Mouse (Mus musculus) lung, postnatal 0 days (tissue): ENCODE results near the gene Fgfr3. TPM values are rescaled to one million over a fixed set of nuclear protein-coding genes. Genes with fewer than 3 reads are reported as not detected.

Experiments
- ATAC-seq: fragments of 200-750 bp; cut with Nextera tagmentation; 2 replicates; pipeline ENCODE4 v1.8.0; 2017; ENCODE audit warnings: moderate library complexity
- DNase-seq: peaks from one replicate; pipeline ENCODE4 v3.0.0-alpha.2; 2016; ENCODE audit warnings: low spot score
- H3K27ac ChIP-seq: fragments of 300-500 bp; sonication (generic); 2 replicates; pipeline ENCODE4 v1.5.1; 2014; ENCODE audit warnings: antibody characterized with exemption, mild to moderate bottlenecking, low read length, mixed read lengths
- H3K27me3 ChIP-seq: fragments of 300-500 bp; sonication (generic); replicated peaks from 2 replicates; pipeline ENCODE4 v1.6.1; 2014; ENCODE audit warnings: low read length, mixed read lengths; ENCODE audit not compliant: insufficient read depth
- H3K36me3 ChIP-seq: fragments of 300-500 bp; sonication (generic); 2 replicates; pipeline ENCODE4 v1.6.1; 2014; ENCODE audit warnings: low read length, mixed read lengths; ENCODE audit not compliant: insufficient read depth
- H3K4me1 ChIP-seq: fragments of 300-500 bp; sonication (generic); 2 replicates; pipeline ENCODE4 v1.6.1; 2014; ENCODE audit warnings: antibody characterized with exemption, low read depth, low read length, mixed read lengths; ENCODE audit not compliant: insufficient read depth
- H3K4me2 ChIP-seq: fragments of 300-500 bp; sonication (generic); replicated peaks from 2 replicates; pipeline ENCODE4 v1.6.1; 2014; ENCODE audit warnings: low read depth, mild to moderate bottlenecking, low read length, moderate library complexity, mixed read lengths
- H3K4me3 ChIP-seq: fragments of 300-500 bp; sonication (generic); 2 replicates; pipeline ENCODE4 v1.5.1; 2014; ENCODE audit warnings: low read depth, low read length
- H3K9ac ChIP-seq: fragments of 300-500 bp; sonication (generic); replicated peaks from 2 replicates; pipeline ENCODE4 v1.6.1; 2014; ENCODE audit warnings: low read depth, mild to moderate bottlenecking
- H3K9me3 ChIP-seq: fragments of 300-500 bp; sonication (generic); 2 replicates; pipeline ENCODE4 v1.6.1; 2016; ENCODE audit warnings: low read length, mixed read lengths
- CTCF ChIP-seq: IDR thresholded peaks from 2 replicates; pipeline ENCODE4 v1.5.1; 2016; ENCODE audit warnings: antibody characterized with exemption, mild to moderate bottlenecking
- EP300 ChIP-seq: IDR thresholded peaks from 2 replicates; pipeline ENCODE4 v1.6.1; 2016; ENCODE audit warnings: antibody characterized with exemption, mild to moderate bottlenecking, control low read depth
- WGBS: fragments of 180-500 bp; shearing (Covaris S2); extraction: QIAGEN DNeasy Blood & Tissue Kit; methylation state at CpG from one replicate; pipeline ENCODE4 v1.1.7; 2014; 5-methylcytosine and 5-hydroxymethylcytosine counted together
- polyA plus RNA-seq: library from polyadenylated mRNA; unstranded; fragments of >200 nt; fragmentation: Nextera tagmentation; extraction: Ambion mirVana; gene quantifications from 2 replicates; pipeline ENCODE4 v1.2.1, GENCODE M21; 2015

Gene Fgfr3
- polyA plus RNA-seq, 1 experiment from 2014 or later, result 67.9 TPM

DNA sequence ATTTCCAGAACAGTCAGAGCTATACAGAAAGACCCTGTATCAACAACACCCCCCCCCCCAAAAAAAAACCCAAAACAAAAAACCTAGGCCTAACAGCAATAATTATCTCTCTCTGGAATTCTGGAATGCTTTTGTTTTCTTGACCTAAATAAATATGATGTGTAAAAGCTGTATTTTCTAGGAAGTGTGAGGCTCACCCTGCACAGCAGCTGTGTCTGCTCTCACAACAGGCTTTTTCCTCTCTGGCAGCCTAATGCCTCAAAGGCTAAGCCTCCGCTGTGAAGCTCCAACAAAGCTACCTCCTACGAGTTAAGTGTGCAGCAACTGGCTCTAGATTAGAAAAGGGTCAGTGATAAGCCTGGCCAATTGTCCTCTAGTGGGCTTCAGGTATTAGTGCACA, 12.4 kb upstream of the Fgfr3 start:
- Histone ChIP-seq H3K4me3 (no peak overlapping the region), H3K9me3 (no peaks in the 10 kb centered on the region), H3K36me3 (no peaks in the 10 kb centered on the region), H3K27me3 (no peaks in the 10 kb centered on the region), H3K4me1 (peaks cover 31% of the 10 kb centered on the region), H3K4me2 (no peak overlapping the region), H3K9ac (no peak overlapping the region), H3K27ac (peak overlapping the region; percentile 75)
- ATAC-seq (peak; percentile 61), DNase-seq (peak; percentile 87)
- TF ChIP-seq EP300 (peak; percentile 53), CTCF (no peak)
- WGBS, result 43% methylated on average over 2 of the region's 2 CpGs

DNA sequence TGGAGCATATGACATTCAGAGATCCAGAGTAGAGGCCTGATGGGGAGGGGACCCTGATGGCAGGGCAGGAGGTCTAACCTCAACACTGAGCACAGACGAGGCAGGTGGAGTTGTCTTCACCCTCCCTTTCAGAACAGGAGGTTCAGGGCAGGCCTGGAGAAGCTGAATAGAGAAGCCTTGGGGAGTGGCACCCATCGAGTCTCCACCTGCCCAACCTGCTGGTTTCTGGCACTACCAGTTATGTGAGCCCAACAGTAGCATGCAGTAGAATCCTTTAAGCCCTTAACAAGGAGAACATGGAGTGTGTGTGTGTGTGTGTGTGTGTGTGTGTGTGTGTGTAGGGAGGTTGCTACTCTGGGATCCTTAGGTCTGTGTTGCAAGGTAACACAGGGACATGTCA, 8.9 kb upstream of the Fgfr3 start:
- Histone ChIP-seq H3K36me3 (no peaks in the 10 kb centered on the region), H3K27me3 (no peaks in the 10 kb centered on the region), H3K27ac (no peak overlapping the region), H3K9ac (no peak overlapping the region), H3K4me2 (no peak overlapping the region), H3K9me3 (no peaks in the 10 kb centered on the region), H3K4me3 (no peak overlapping the region), H3K4me1 (peaks cover 4% of the 10 kb centered on the region; the same call in 1 of the 2 replicates)
- TF ChIP-seq CTCF (no peak), EP300 (no peak)
- ATAC-seq (peak; percentile 16; the same call in 1 of the 2 replicates), DNase-seq (peak; percentile 47)
- 64% methylated on average over 2 of the region's 2 CpGs for WGBS

DNA sequence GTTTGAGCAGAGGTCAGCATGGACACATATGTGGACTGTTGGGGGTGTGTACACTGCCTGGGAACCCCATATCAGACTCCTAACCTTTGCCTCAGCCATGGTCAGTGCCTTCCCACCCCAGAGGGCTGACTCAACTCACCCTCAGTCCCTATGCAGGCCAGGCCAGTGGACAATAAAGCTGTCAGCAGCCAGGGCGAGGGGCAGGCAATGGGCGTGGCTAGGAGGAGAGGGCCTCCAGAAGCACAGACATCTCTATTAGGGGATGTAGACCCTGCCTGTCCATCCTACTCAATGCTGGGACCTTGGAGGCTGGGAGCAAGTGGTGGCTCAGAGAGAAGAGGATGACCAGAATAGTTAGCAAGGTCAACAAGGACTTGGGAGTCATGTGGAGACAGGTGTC, 6.3 kb upstream of the Fgfr3 start:
- 70% methylated on average over 2 of the region's 2 CpGs for WGBS
- DNase-seq (no peak), ATAC-seq (no peak)
- Histone ChIP-seq H3K27ac (no peak overlapping the region), H3K27me3 (no peaks in the 10 kb centered on the region), H3K9me3 (no peaks in the 10 kb centered on the region), H3K4me3 (no peak overlapping the region), H3K9ac (no peak overlapping the region), H3K4me1 (no peaks in the 10 kb centered on the region), H3K36me3 (no peaks in the 10 kb centered on the region), H3K4me2 (no peak overlapping the region)
- TF ChIP-seq EP300 (no peak), CTCF (no peak)

DNA sequence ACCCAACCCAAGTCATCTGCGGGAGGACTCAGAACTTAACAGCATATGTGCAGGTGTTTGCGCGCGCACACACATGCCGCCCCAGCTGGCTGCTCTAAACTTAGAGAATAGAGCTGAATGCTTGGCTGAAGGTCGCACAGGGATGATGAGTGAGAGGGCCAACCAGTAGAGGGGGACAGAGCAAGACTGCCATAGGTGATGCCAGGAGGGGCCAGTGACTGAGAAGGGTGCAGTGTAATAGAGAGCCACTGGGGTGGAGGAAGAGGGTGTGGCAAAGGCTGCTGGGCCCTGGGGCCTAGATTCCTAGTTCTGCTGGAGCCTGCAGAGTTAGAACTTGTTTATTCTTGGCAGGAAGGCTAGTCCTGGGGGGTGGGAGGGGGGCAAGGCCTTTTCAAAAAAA, 5.0 kb upstream of the Fgfr3 start:
- no peaks in the 10 kb centered on the region for H3K27me3 ChIP-seq
- no peaks in the 10 kb centered on the region for H3K36me3 ChIP-seq
- DNase-seq, result peak; percentile 72
- peak; percentile 57 for ATAC-seq
- no peaks in the 10 kb centered on the region for H3K9me3 ChIP-seq
- no peak overlapping the region for H3K4me3 ChIP-seq
- no peak overlapping the region for H3K27ac ChIP-seq
- H3K4me1 ChIP-seq, result peaks cover 5% of the 10 kb centered on the region; the same call in 1 of the 2 replicates
- 63% methylated on average over 6 of the region's 6 CpGs for WGBS
- no peak overlapping the region for H3K4me2 ChIP-seq
- TF ChIP-seq EP300 (no peak), CTCF (peak; percentile 59)
- H3K9ac ChIP-seq, result no peak overlapping the region

DNA sequence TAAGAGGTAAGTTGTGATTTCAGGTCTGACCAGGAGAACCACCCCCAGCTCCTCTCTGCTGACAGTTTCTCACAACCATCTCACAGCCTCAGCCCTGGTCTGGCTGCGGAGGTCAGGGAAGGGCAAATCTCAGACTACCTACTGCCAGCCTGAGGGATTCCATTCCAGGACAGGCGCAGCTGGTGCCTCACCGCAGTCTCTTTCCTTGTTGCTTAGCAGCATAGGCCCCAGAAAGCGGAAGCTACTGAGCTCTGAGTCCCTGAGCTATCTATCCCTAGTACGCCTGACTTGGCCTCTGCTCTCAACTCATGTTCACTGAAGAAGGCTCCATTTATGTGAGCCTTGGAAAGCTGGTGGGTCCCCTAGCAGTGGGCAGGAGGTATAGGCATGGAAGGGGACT, 3.0 kb upstream of the Fgfr3 start:
- TF ChIP-seq EP300, result no peak
- Histone ChIP-seq H3K27me3 (no peaks in the 10 kb centered on the region), H3K4me2 (no peak overlapping the region), H3K4me1 (peaks cover 5% of the 10 kb centered on the region; the same call in 1 of the 2 replicates), H3K36me3 (no peaks in the 10 kb centered on the region), H3K9me3 (no peaks in the 10 kb centered on the region), H3K9ac (no peak overlapping the region), H3K4me3 (no peak overlapping the region), H3K27ac (no peak overlapping the region)
- DNase-seq (no peak), ATAC-seq (no peak)
- 78% methylated on average over 5 of the region's 5 CpGs for WGBS

DNA sequence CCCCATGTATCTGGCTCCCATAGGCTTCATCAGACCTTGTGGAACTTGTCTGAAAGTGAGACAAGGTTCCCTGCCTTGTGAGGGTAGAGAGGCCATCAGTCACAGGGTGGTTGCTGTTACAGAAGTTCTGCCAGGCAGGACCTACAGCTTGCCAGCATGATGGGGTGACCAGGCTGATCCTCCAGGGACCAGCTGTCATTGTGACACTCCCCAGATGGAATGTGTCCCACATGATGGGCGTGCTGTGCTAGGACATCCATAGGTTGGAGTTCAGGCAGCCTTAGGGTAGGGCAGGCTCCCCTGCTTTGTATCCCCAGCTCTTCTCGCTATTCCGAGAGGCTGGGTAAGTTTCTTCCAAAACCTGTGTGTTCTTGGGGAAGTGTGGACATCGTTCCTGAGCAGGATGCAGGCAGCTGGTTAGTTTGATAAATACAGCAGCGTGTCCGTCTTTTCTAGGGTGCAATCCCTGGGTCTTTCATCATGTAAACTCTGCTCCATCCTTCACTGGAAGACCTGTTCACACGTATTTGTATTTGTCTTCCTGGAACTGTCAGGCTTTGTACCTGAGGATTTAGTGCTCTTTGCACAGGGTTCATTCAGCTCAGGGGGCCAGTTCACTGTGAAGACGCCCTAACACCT, 503 bp upstream of the Fgfr3 start:
- H3K27ac ChIP-seq, result peak overlapping the region; percentile 22
- TF ChIP-seq EP300 (no peak), CTCF (no peak)
- H3K9ac ChIP-seq, result no peak overlapping the region
- no peak for ATAC-seq
- WGBS, result 16% methylated on average over 8 of the region's 8 CpGs
- peak overlapping the region; percentile 83 for H3K4me2 ChIP-seq
- DNase-seq, result peak; percentile 43
- peaks cover 9% of the 10 kb centered on the region; the same call in 1 of the 2 replicates for H3K4me1 ChIP-seq
- no peaks in the 10 kb centered on the region for H3K36me3 ChIP-seq
- H3K9me3 ChIP-seq, result no peaks in the 10 kb centered on the region
- H3K4me3 ChIP-seq, result peak overlapping the region; percentile 90; the same call in 1 of the 2 replicates
- H3K27me3 ChIP-seq, result no peaks in the 10 kb centered on the region
